12 mouse cellular contexts compared by ENCODE assay signal in genomic region chr5:24935446-24935845, GRCm38 (mm10).
"Had no signal": no experiment of that assay in that cellular context is flagged by ENCODE, and none has a peak within 500 bp of the region (broad histone marks: within the 10 kb centered on the region; RNA-seq: fewer than 3 reads in every experiment).

No protein-coding gene starts in this region.

- H3K4me2 ChIP-seq: limb, embryonic 13.5 days; neural tube, embryonic 12.5 days had no signal

- DNase-seq: layer of hippocampus, adult 9-11 months; left cerebral cortex, postnatal 4 days; lung, adult 18-20 months; lung, postnatal 36 days; midbrain, embryonic 14.5 days; spleen, adult 18-20 months; thymus, adult 18-20 months; thymus, postnatal 14 days had no signal

- H3K27ac ChIP-seq: limb, embryonic 13.5 days; liver, embryonic 14.5 days; neural tube, embryonic 12.5 days had no signal

- H3K27me3 ChIP-seq: limb, embryonic 13.5 days; neural tube, embryonic 12.5 days had no signal

- H3K9ac ChIP-seq: limb, embryonic 13.5 days; liver, embryonic 14.5 days; neural tube, embryonic 12.5 days had no signal

- H3K4me3 ChIP-seq: limb, embryonic 13.5 days; neural tube, embryonic 12.5 days had no signal

- H3K36me3 ChIP-seq: limb, embryonic 13.5 days; neural tube, embryonic 12.5 days had no signal

- ATAC-seq: intestine, embryonic 16.5 days had no signal

- H3K4me1 ChIP-seq: limb, embryonic 13.5 days; neural tube, embryonic 12.5 days had no signal
